Mouse (Mus musculus) 3134 (cell line): ENCODE data around the gene Plet1.
A peak's percentile ranks its signal among the peaks of the same experiment; 100 is the strongest.

ENCODE experiments used
- DNase-seq: peaks from one replicate; pipeline ENCODE4 v3.0.0-alpha.2; 2011; ENCODE audit warnings: low spot score; ENCODE audit not compliant: insufficient read length; ENCODE audit errors: extremely low read depth

The Plet1 gene

DNA sequence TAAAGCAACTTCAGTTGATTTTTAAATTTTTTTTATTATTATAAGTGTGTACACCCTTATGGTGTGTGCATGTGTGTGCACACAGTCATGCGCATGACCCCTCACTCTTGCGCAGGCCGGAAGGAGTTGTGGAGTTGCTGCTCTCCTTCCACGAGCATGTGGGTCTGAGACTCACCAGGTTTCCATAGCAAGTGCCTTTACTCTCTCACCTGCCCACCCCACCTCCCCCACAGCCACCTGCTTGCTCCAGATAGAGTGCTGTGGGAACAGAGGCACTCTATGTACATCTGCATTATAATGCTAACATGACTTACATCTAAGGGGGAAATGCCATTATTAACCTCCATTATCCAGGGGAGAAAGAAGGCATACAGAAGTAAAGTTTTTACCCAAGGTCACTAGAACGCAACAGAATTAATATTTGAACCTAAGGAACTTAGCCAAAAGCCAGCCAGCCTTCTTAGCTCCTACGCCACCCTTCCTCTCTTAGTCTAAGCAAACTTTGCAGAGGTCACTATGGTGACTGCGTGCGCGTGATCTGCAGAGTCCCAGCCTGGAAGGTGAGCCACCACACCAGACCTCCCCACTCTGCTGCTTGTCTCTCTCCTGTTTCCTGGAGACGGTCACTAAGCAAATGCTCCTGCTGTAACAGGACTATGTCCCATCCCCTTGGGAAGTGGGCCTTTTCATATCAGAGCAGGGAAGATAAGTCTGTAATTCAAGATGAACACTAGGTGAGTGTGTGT lies 1.3 kb downstream of the Plet1 start:
- DNase-seq: no peak

GRCm38 (mm10) chr9:50496151-50496505 lies 1.8 kb downstream of the Plet1 start:
- DNase-seq: no peak

DNA sequence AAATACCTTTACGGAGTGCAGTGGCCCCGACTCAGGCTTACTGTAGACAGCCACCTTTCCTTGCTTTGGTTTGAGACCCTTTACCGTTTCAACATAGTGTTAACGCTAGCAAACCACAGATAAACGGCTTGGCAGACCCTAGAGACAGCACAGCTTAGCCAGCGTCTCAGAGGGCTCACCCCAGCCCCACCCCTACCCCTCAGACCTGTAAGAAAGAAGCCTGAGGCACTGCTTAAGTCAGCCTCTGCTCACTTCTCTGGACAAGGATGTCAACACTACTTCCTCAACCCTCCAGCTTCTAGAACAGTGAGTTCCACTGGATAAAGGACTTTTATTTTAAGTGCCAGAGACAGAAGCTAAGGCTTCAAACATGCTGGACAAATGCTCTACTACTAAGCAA lies 2.2 kb downstream of the Plet1 start:
- DNase-seq: no peak

DNA sequence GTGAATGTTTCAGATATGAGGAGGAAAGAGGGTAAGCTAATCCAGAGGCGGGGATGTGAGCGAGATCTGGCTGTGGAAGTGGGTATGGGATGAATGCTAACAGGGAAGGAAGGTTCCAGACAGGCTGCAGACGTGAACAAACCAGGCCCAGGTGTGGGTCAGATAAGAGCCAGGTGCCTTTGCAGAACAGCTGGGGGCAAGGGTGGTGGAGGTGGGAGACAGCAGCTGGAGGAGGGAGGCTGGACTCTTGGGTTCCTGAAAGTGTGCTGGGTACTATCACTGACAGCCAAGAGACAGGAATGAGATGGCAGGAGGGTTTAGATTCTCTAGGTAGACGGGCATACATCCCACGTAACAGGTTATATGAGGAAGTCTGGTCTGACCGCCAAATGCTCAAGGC lies 2.8 kb downstream of the Plet1 start:
- DNase-seq: no peak

DNA sequence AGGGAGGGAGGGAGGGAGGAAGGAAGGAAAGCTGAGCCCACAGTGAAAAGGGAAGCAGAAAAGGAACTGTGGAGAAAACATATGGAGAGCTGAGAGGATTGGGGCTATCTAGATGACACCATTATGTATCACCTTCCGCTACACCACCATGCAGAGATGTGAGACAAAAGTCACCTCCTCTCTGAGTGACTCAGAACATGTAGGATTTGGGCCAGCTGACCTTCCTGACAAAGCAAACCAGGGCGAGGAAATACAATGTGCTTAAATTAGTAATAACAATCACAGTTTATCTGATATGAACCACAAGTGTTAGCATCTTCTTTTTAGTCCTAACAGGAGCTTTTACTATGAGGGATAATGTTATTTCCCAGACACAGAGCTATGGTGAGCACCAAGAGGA lies 3.2 kb downstream of the Plet1 start:
- no peak for DNase-seq

- DNase-seq: no peak
Observed at GRCm38 (mm10) chr9:50498815-50499214, 4.5 kb downstream of the Plet1 start.

- no peak for DNase-seq
Observed at GRCm38 (mm10) chr9:50499781-50500180, 5.5 kb downstream of the Plet1 start.

GRCm38 (mm10) chr9:50500467-50500973 lies 6.2 kb downstream of the Plet1 start:
- no peak for DNase-seq

DNA sequence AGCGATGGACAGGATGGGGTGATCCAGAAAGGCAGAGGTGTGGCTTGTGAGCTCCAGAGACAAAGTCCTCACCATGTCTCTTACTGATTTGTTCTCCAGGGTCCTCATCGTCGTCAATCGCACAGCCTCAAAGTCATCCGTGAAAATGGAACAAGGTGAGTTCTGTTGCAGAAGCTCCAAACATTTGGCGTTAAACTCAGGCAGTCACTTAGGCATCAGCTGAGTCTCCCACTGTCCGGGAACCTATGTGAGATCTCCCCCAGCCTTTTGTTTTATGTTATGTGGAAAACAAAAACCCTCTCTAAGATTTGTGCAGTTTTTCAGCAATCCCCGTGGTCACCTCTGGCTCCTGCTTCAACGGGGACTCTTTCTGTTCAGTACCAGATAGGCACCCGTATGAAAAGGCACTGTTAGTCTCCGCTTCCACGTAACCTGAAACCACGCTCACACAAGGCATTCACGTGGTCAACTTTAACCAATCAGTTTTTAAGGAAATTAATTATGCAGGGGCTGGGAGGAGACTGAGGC lies 6.7 kb downstream of the Plet1 start:
- DNase-seq: no peak

DNA sequence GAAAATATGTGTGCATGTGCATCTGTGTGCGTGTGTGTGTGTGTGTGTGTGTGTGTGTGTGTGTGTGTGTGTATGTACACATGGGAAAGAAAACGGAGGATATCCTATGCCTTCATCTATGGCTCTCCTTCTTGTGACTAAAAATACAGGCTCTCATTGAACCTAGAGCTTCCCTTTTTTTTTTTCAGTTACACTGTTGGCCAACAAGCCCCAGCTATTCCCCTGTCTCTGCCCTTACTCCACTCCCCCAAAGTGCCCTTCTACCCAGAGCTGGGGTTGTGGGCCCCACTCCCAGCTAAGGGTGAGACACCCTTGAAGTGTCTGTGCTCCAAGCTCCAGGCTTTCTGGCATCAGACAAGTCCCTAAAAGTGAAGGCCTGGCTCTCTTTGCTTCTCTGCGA lies 8.6 kb downstream of the Plet1 start:
- no peak for DNase-seq

GRCm38 (mm10) chr9:50505405-50505804 lies 11.1 kb downstream of the Plet1 start:
- no peak for DNase-seq

- DNase-seq: no peak
Observed at GRCm38 (mm10) chr9:50507570-50507969, 13.2 kb downstream of the Plet1 start.

DNA sequence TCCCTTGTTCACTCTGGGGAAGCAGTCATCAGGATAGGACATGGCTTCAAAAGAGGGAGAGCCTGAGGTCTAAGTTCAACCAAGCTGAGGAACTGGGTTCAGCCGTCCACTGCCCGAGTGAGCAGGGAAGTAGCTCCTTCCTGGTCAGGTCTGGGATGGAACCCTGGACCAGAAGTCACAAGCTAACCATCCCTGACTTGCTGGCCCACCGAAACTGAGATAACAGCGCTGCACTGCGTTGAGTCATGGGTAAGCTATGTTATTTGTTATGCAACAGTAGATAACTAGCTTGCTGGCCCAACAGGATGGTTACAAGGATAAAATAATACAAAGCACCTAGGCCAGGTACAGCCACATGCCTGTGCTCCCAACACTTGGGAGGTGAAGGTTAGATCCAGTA lies 21.1 kb downstream of the Plet1 start:
- DNase-seq: no peak

- DNase-seq: no peak
Observed at GRCm38 (mm10) chr9:50518781-50519180, 24.5 kb downstream of the Plet1 start.

DNA sequence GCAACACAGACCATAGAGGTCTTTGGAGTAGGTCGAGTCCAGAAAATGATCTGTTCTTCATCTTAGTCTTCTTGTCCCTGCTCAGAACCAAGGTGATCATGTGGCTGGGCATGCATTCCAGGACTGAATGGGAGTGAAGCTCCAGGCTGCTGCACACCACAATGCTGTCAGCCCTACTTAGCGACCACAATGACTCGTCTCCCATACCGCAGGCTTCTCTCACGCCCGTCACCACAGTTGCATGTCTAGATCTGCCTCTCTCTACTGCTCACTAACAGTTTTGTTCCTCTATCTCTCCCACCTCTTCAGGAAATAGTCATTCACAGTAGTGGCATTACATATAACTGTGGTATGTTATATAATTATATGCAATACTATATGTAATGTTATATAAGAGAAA lies 26.4 kb downstream of the Plet1 start:
- DNase-seq: peak; percentile 21

DNA sequence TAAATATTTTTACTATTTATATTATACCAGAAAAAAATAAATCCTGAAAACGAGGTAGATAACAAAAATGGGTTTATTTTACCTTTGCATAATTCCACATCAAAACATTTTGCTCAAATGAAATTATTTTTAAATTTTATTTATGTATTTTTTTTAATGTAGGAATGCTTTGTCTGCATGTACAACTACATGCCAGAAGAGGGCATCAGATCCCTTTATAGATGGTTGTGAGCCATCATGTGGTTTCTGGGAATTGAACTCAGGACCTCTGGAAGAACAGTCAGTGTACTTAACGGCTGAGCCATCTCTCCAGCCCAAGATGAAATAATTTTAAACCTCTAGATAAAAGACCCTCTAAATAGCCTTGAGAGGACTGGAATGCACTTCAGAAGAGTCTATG lies 27.2 kb downstream of the Plet1 start:
- DNase-seq: no peak

GRCm38 (mm10) chr9:50522574-50522973 lies 28.2 kb downstream of the Plet1 start:
- no peak for DNase-seq

DNA sequence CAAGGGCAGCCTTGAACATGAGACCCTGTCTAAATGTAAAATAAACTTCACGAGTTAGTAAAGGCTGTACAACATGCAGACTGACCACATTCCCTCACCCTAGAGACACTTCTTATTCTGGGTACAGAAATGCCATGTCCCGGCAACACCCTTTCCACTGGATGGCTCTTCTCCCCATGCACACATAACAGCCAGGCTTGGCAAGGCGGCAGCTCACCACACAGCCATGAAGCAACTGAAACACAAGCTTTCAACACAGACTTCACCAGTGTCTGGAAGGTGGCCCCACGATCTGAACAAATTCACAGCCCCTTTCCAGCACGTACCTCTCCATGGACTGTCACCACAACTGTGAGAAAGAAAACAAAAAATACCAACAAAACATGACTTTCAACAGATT lies 30.6 kb downstream of the Plet1 start:
- DNase-seq: no peak

DNA sequence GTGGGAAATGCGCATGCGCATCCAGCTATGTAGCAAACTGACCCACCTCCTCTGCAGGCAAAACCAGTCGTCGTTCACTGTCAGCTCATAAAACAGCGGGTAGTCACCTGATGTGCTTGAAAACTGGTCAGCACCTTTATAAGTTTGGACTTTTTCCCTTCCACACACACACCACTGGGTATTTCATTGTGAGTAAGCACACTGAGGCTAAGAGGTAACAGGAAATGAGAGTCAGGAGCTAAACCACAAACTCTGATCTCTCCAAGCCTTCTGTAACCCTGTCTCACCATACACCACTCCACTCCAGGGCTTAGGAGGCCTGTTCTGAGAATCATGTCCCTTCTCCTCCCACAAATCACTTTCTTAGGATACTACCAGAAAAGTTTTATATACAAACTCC lies 31.3 kb downstream of the Plet1 start:
- DNase-seq: no peak

- DNase-seq: no peak
Observed at GRCm38 (mm10) chr9:50527860-50528259, 33.5 kb downstream of the Plet1 start.

DNA sequence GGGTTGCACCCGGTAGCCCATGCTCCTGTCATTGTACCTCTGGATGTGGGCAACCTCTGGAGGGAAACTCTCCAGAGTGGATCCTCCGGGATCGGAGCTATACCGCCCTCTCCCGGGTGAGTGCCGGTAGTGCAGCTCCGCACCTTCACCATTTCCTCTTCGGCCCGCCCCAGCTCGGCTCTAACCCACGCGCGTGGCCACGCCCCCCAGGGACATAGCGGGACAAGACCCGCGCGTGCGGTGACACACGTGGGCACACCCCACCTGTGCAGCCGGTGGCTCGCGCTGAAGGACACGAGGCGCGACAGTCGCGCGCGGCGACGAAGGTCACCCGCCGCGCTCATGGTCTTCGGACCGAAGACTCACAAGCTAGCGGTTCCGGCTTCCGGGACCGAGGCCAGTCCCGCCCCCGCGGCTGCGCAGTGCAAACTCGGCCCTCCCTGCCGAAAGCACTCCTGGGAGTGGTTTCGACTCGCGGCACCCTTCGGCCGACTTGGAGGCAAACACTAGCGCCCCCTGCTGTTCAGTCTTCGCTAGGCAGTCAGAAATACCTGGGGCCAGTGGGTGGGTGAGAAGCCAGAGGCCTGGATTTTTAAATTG lies 34.1 kb downstream of the Plet1 start, which contains the start of gene Pts:
Gene Pts (minus strand): TSS at position 432 of the 600 bp plus-strand sequence.
- DNase-seq: peak; percentile 99

DNA sequence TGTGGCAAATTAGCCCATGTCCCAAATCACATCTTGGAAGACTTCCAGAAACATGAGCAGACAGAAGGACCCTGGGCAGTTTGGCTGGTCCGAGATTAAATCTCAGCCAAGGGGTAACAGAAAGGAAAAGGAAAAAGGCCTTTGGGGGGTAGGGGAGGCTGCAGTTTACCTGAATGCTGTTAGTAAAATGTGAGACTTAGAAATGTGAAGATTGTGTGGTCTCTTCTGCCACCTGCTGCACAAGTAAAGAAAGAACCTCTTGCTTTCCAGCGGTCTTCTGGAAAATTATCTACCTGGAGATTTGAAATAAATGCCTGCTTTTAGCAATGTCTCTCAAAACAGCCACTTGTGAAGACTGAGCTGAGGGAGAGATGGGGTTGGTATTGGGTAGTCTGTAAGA lies 36.6 kb downstream of the Plet1 start:
- DNase-seq: no peak
